Mouse (Mus musculus) left cerebral cortex, postnatal 4 days (tissue): ENCODE data around the gene Naga. TPM values are rescaled to one million over a fixed set of nuclear protein-coding genes. Genes with fewer than 3 reads are reported as not detected.
"Not testable (repeated sequence)": the region's sequence is repeated elsewhere in the genome, so short reads cannot be mapped to it uniquely, and the experiment has no call there.

ENCODE experiments used
- DNase-seq: peaks from one replicate; pipeline ENCODE4 v3.0.0-alpha.2; 2022
- intact Hi-C: fragments of 180-260 bp; cut with DNase I; formaldehyde crosslinking; loops from one replicate; pipeline ENCODE4 v1.15.1; 2025
- total RNA-seq, 2 experiments: library from RNA; stranded (reverse); gene quantifications; 2 replicates each; pipeline ENCODE4 v1.2.3; 2021

Naga gene
- total RNA-seq = 10 to 100 TPM; 32.1 to 33.6 TPM

- DNase-seq = peak; percentile 94
- intact Hi-C loops = no loop called here
These were observed at the start of gene Naga, which contains the start of the genes Pheta2 and Smdt1 for GRCm38 (mm10) chr15:82338593-82339112. Gene Naga, minus strand, starts transcription at chr15:82338925. Gene Pheta2, plus strand, starts transcription at chr15:82338942. Gene Smdt1, plus strand, starts transcription at chr15:82338959.

- intact Hi-C loops = no loop called here
- no peak for DNase-seq
These were observed 47.0 kb upstream of the Naga start for GRCm38 (mm10) chr15:82385729-82386128.

DNA sequence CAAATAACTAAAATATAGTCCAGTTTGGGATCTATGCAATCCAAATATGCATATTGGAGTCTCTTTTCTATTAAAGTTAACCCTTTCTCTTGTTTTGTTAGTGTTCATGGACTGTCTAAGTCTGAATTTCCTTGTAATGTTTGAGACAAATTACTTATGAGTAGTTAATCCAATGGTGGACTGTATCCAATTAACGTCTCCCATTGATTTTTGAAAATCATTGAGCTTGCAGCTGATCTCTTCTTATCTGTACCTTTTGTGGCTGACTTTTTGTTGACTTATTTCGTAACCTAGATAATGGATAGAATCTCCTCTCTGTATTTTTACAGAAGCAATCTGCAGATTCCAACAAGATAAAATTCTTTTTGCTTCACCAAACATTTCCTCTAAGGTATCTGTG lies 43.7 kb upstream of the Naga start:
- no peak for DNase-seq
- intact Hi-C loops = no loop called here

DNA sequence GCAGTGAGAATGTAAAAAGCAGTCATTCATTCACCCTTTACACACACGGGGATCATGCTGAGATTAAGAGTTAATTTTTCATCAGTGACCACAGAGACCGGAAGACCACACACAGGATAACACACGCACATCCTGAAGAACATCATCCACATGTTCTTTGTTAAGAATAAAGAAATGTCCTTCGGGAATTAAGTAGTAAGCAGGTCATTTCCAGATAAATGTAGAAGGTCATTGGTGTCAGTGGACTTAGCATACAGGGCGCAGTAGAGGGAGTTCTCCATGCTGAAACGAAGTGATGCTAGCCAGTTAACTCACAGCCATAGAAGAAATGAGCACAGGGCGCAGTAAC lies 42.0 kb upstream of the Naga start:
- intact Hi-C loops = no loop called here
- DNase-seq = no peak

- intact Hi-C loops = no loop called here
- DNase-seq = no peak
These were observed 41.4 kb upstream of the Naga start, which contains the start of gene Cyp2d22 for GRCm38 (mm10) chr15:82379871-82380713. Gene Cyp2d22, minus strand, starts transcription at chr15:82380260.

- no peak for DNase-seq
- intact Hi-C loops = no loop called here
These were observed 40.8 kb upstream of the Naga start for GRCm38 (mm10) chr15:82379511-82379870.

- no peak for DNase-seq
- intact Hi-C loops = no loop called here
These were observed 39.8 kb upstream of the Naga start for GRCm38 (mm10) chr15:82378261-82379180.

- intact Hi-C loops = no loop called here
- DNase-seq = no peak
These were observed 39.0 kb upstream of the Naga start for GRCm38 (mm10) chr15:82377701-82378100.

DNA sequence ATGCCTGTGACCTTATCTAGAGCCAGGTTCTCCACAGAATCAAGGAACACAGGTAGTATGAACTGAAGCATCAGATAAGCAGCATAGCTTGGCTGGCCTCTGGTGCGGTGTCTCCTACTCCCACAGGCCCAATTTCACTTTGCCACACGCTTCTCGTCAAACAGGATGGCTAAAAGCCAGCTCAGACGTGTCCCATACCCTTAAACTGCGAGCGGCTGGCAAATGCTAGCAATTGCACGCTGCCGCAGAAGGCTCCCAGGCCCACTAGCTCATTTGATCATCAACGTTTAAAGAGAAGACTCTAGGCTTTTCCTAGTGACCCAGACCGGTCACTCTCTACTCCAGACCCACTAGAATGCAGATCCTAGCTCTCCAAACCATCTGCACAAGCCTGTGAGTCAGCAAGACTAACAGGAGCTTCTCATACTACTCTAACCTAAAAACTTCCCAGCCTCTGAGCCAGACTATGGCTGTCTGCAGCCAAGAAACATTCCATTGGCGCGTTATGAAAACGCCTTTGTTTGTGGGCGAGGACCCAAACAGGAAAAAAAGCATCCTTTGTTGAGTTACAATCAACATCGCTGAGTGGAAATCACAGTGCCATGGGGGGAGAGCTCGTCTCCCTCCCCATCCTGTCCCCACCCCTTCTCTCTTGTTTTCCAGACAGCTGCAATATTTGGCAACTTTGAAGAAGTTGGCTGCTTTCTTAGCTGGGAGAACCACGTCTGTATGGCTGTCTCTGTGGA lies 37.8 kb upstream of the Naga start:
- intact Hi-C loops = no loop called here

DNA sequence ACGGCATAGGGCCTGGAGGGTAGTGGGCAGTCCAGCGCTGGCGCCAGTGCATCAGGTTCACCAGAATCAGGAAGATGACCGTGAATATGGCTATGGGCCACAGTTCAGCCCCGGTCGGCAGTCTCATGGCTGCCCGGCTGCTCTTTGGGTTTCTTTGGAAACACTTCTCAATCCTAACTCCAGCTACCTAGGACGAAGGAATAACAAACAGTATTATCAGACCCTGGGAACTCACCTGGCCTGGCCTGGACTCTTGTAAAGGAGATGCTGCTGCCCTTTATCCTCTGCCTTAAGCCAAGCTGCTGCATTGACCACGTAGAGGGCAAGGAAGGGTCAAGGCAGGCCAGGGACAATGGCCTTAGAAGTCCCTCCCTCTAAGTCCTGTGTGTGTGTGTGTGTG lies 37.1 kb upstream of the Naga start:
- intact Hi-C loops = no loop called here
- no peak for DNase-seq

More for the DNA sequence above, 37.8 kb upstream of the Naga start:
- DNase-seq = peak; percentile 42

DNA sequence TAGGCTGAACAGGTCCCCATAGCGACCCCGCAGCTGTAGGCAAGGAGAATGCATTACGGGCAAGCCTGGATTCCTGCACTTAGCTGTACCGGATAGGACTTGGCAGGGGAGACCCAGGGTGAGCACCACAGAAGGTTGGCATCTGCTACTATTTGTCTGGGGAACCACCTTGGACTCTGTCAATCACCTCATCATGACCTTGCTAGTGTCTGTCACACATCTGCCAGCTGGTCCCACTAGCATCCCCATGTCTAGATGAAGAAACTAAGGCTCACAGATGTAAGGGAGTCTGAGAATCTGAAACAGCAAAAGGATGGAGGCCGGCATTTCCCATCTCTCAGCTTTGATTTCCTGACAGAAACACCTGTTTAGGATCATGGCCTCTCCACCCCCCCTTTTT lies 35.7 kb upstream of the Naga start:
- intact Hi-C loops = no loop called here

GRCm38 (mm10) chr15:82372991-82373390 lies 34.3 kb upstream of the Naga start:
- intact Hi-C loops = no loop called here
- no peak for DNase-seq

More for the DNA sequence above, 35.7 kb upstream of the Naga start:
- DNase-seq = no peak

DNA sequence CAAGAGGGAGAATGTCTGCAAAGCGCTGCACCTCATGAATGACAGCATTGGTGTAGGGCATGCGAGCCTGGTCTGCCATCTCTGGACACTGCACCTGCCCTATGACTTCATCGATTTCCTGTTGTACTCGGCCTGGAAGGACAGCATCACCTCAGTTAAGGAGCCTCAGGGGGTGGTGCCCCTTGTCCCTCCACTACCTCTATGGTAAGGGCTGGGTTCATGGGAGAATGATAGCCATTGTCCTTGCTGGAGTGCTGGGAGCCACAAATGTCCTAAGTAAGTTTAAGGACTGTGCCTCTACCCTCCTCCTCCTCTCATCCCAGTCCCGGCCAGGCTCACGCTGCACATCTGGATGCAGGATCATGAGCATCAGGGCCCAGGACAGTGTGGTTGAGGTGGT lies 33.7 kb upstream of the Naga start:
- no peak for DNase-seq
- intact Hi-C loops = no loop called here

DNA sequence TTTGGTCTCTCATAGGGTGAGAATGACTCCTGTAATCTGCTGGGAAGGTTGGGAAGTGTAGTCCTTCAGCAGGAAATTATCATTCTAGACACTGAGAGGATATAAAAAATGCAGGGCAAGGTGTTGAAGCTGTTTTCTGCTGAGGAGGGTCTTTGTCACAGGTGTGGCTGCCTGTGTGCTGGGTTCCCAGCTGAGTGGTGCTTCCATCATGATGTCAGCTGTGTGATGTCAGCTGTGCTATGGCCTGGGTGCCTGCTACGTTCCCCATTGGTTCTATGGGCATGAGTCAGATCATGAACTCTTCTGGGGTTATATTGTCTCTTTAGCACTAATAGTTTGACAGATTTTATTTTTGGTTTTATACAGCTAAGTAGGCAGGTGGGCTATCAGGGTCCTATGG lies 30.1 kb upstream of the Naga start:
- intact Hi-C loops = no loop called here
- no peak for DNase-seq

GRCm38 (mm10) chr15:82368146-82368545 lies 29.4 kb upstream of the Naga start:
- DNase-seq = no peak
- intact Hi-C loops = no loop called here

- intact Hi-C loops, DNase-seq: not testable (repeated sequence)
These were observed 25.8 kb upstream of the Naga start for GRCm38 (mm10) chr15:82364561-82364960.

- intact Hi-C loops, DNase-seq: not testable (repeated sequence)
These were observed 25.1 kb upstream of the Naga start for GRCm38 (mm10) chr15:82363801-82364200.

- no peak for DNase-seq
- intact Hi-C loops = no loop called here
These were observed 23.5 kb upstream of the Naga start for GRCm38 (mm10) chr15:82362234-82362633.

- no peak for DNase-seq
- intact Hi-C loops = no loop called here
These were observed 22.8 kb upstream of the Naga start for GRCm38 (mm10) chr15:82361459-82362018.
